In the genomic region with DNA sequence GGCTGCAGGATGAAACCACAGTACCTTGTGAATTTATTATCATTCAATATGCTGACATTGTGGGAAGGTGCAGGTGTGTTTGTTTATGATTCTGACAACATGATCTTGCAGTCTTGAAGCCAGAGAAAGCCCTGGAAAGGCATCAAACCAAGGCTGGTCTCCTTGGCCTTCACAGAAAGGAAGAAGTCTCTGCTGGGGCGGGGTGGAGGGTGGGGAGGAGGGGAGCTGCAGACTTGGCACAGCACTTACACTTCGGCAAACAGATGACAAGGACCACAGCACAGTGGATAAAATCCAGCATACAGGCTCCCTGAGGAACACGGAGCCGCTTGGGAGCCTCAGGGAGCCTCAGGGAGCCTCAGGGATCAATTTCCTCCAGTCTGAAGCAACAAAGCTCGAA, we compare ENCODE assay signal across 30 mouse cellular contexts.
DNase-seq lines count a peak whose midpoint lies in the region; ATAC-seq and TF ChIP-seq lines count a peak whose summit lies in the region.
"Had no signal": no experiment of that assay in that cellular context is flagged by ENCODE, and none has a peak within 500 bp of the region (broad histone marks: within the 10 kb centered on the region; RNA-seq: fewer than 3 reads in every experiment).

No protein-coding gene starts in this region.

- no peak for TF ChIP-seq CTCF in lung, embryonic 14.5 days (IDR thresholded peaks at IDR 0.05; ENCODE audit: low read depth)
- TF ChIP-seq CTCF in intestine, postnatal 0 days (IDR thresholded peaks at IDR 0.05; ENCODE audit: low read depth) = no peak

- H3K36me3 ChIP-seq in embryonic facial prominence, embryonic 14.5 days (ENCODE audit: control insufficient read depth, insufficient read depth, low read length) = no peaks in the 10 kb centered on the region
- H3K36me3 ChIP-seq in embryonic facial prominence, embryonic 10.5 days (replicated peaks) = no peaks in the 10 kb centered on the region
- no peaks in the 10 kb centered on the region for H3K36me3 ChIP-seq in lung, embryonic 14.5 days (ENCODE audit: insufficient read depth)
- no peaks in the 10 kb centered on the region for H3K36me3 ChIP-seq in intestine, postnatal 0 days (ENCODE audit: control insufficient read depth, insufficient read depth)
- H3K36me3 ChIP-seq: embryonic facial prominence, embryonic 15.5 days; forebrain, embryonic 12.5 days; heart, embryonic 10.5 days; hindbrain, embryonic 12.5 days; limb, embryonic 13.5 days; midbrain, embryonic 13.5 days; neural tube, embryonic 15.5 days had no signal

- no peak for ATAC-seq in embryonic facial prominence, embryonic 14.5 days (ENCODE audit: low read depth)
- ATAC-seq in lung, embryonic 14.5 days (ENCODE audit: insufficient read depth) = no peak
- ATAC-seq in intestine, postnatal 0 days = peak; percentile 44; the same call in 1 of the 2 replicates
- ATAC-seq: hindbrain, postnatal 0 days; midbrain, embryonic 13.5 days had no signal

- no peaks in the 10 kb centered on the region for H3K4me1 ChIP-seq in embryonic facial prominence, embryonic 14.5 days (ENCODE audit: control insufficient read depth, insufficient read depth, low read length)
- H3K4me1 ChIP-seq in embryonic facial prominence, embryonic 10.5 days = peaks cover 11% of the 10 kb centered on the region; the same call in 1 of the 2 replicates
- peaks cover 6% of the 10 kb centered on the region; the same call in 1 of the 2 replicates for H3K4me1 ChIP-seq in lung, embryonic 14.5 days (ENCODE audit: insufficient read depth)
- peaks cover 4% of the 10 kb centered on the region; the same call in 1 of the 2 replicates for H3K4me1 ChIP-seq in intestine, postnatal 0 days (replicated peaks; ENCODE audit: control insufficient read depth, insufficient read depth, low read length)
- H3K4me1 ChIP-seq: midbrain, embryonic 13.5 days; neural tube, embryonic 15.5 days had no signal

- no peak overlapping the region for H3K4me2 ChIP-seq in embryonic facial prominence, embryonic 14.5 days (ENCODE audit: low read depth, low read length)
- no peak overlapping the region for H3K4me2 ChIP-seq in lung, embryonic 14.5 days
- H3K4me2 ChIP-seq in intestine, postnatal 0 days (replicated peaks; ENCODE audit: low read depth) = no peak overlapping the region
- H3K4me2 ChIP-seq: embryonic facial prominence, embryonic 15.5 days; forebrain, embryonic 12.5 days; hindbrain, embryonic 12.5 days; limb, embryonic 13.5 days; liver, embryonic 11.5 days; midbrain, embryonic 13.5 days; neural tube, embryonic 15.5 days had no signal

- peak; percentile 80 for DNase-seq in embryonic facial prominence, embryonic 14.5 days (ENCODE audit: low spot score)
- DNase-seq in embryonic facial prominence, embryonic 10.5 days (ENCODE audit: low spot score) = no peak
- DNase-seq in lung, embryonic 14.5 days = peak; percentile 16
- no peak for DNase-seq in lung, postnatal 25 days (ENCODE audit: low spot score)
- peak; percentile 37 for DNase-seq in 3134 (ENCODE audit: extremely low read depth, insufficient read length, low spot score)
- no peak for DNase-seq in left cerebral cortex, adult 8-10 months (ENCODE audit: low spot score in 2 of 2)
- DNase-seq in right cerebral cortex, postnatal 4 days = no peak
- DNase-seq: adrenal gland, postnatal 25 days; cerebellum, adult 11-12 months; cerebellum, adult 9-11 months; gastrocnemius, postnatal 14 days; heart, postnatal 36 days; kidney, adult 18-20 months; kidney, postnatal 10 days; right cerebral cortex, postnatal 25 days; thymus, adult 2 months; thymus, postnatal 36 days had no signal

- peaks cover 10% of the 10 kb centered on the region for H3K9me3 ChIP-seq in embryonic facial prominence, embryonic 14.5 days (ENCODE audit: control insufficient read depth, low read length)
- H3K9me3 ChIP-seq in embryonic facial prominence, embryonic 10.5 days = peaks cover 11% of the 10 kb centered on the region; the same call in 1 of the 2 replicates
- no peaks in the 10 kb centered on the region for H3K9me3 ChIP-seq in lung, embryonic 14.5 days (ENCODE audit: low read depth, low read length)
- 0 out of 2 replicates have a peak, but pooled peaks cover 5% of the 10 kb centered on the region for H3K9me3 ChIP-seq in intestine, postnatal 0 days (ENCODE audit: control insufficient read depth)
- H3K9me3 ChIP-seq: embryonic facial prominence, embryonic 15.5 days; forebrain, embryonic 12.5 days; heart, embryonic 10.5 days; hindbrain, embryonic 12.5 days; midbrain, embryonic 13.5 days had no signal

- H3K27me3 ChIP-seq in embryonic facial prominence, embryonic 14.5 days (replicated peaks; ENCODE audit: control insufficient read depth, insufficient read depth, low read length) = no peaks in the 10 kb centered on the region
- no peaks in the 10 kb centered on the region; the same call in 1 of the 2 replicates for H3K27me3 ChIP-seq in embryonic facial prominence, embryonic 10.5 days (replicated peaks; ENCODE audit: low read depth, poor library complexity, severe bottlenecking)
- no peaks in the 10 kb centered on the region for H3K27me3 ChIP-seq in lung, embryonic 14.5 days (ENCODE audit: insufficient read depth, low read length)
- H3K27me3 ChIP-seq in intestine, postnatal 0 days (replicated peaks; ENCODE audit: control insufficient read depth, insufficient read depth, low read length) = no peaks in the 10 kb centered on the region
- H3K27me3 ChIP-seq: embryonic facial prominence, embryonic 15.5 days; hindbrain, embryonic 12.5 days; limb, embryonic 13.5 days; midbrain, embryonic 13.5 days; neural tube, embryonic 15.5 days had no signal

- H3K27ac ChIP-seq in embryonic facial prominence, embryonic 14.5 days (replicated peaks; ENCODE audit: low read depth, low read length) = no peak overlapping the region
- H3K27ac ChIP-seq in embryonic facial prominence, embryonic 10.5 days (replicated peaks) = no peak overlapping the region
- no peak overlapping the region for H3K27ac ChIP-seq in lung, embryonic 14.5 days (ENCODE audit: low read depth)
- peak overlapping the region; percentile 66 for H3K27ac ChIP-seq in intestine, postnatal 0 days (ENCODE audit: low read depth, low read length)
- H3K27ac ChIP-seq: embryonic facial prominence, embryonic 15.5 days; forebrain, embryonic 12.5 days; heart, embryonic 10.5 days; hindbrain, embryonic 12.5 days; hindbrain, postnatal 0 days; layer of hippocampus, adult 2 months; left cerebral cortex, adult 2 months; limb, embryonic 13.5 days; macrophage; midbrain, embryonic 13.5 days; neural tube, embryonic 15.5 days had no signal

- H3K4me3 ChIP-seq in embryonic facial prominence, embryonic 14.5 days (ENCODE audit: low read depth, low read length) = no peak overlapping the region
- no peak overlapping the region for H3K4me3 ChIP-seq in embryonic facial prominence, embryonic 10.5 days
- no peak overlapping the region for H3K4me3 ChIP-seq in lung, embryonic 14.5 days (ENCODE audit: low read depth, low read length)
- no peak overlapping the region for H3K4me3 ChIP-seq in intestine, postnatal 0 days (ENCODE audit: low read depth, low read length)
- H3K4me3 ChIP-seq: embryonic facial prominence, embryonic 15.5 days; forebrain, embryonic 12.5 days; heart, embryonic 10.5 days; hindbrain, embryonic 12.5 days; layer of hippocampus, adult 2 months; left cerebral cortex, adult 2 months; limb, embryonic 13.5 days; midbrain, embryonic 13.5 days; neural tube, embryonic 15.5 days had no signal

- H3K9ac ChIP-seq in embryonic facial prominence, embryonic 14.5 days (ENCODE audit: low read depth, low read length) = no peak overlapping the region
- no peak overlapping the region for H3K9ac ChIP-seq in lung, embryonic 14.5 days
- no peak overlapping the region for H3K9ac ChIP-seq in intestine, postnatal 0 days (ENCODE audit: low read depth, low read length)
- H3K9ac ChIP-seq: embryonic facial prominence, embryonic 15.5 days; forebrain, embryonic 12.5 days; hindbrain, embryonic 12.5 days; limb, embryonic 13.5 days; midbrain, embryonic 13.5 days; neural tube, embryonic 15.5 days had no signal

- 51% methylated on average over 5 of the region's 5 CpGs for WGBS in embryonic facial prominence, embryonic 14.5 days
- 64% methylated on average over 5 of the region's 5 CpGs for WGBS in embryonic facial prominence, embryonic 10.5 days
- WGBS in lung, embryonic 14.5 days = 42% methylated on average over 5 of the region's 5 CpGs
- 29% methylated on average over 5 of the region's 5 CpGs for WGBS in intestine, postnatal 0 days

Comparison
In these comparisons a context has a peak if more than half of its experiments do, and no peak if none do; other contexts are left out.
1. DNase-seq: peak in embryonic facial prominence, embryonic 14.5 days (single experiment), lung, embryonic 14.5 days (single experiment) and 3134 (single experiment); none in embryonic facial prominence, embryonic 10.5 days (single experiment), lung, postnatal 25 days (single experiment), left cerebral cortex, adult 8-10 months (0 of 2) and right cerebral cortex, postnatal 4 days (single experiment).